Mouse (Mus musculus) megakaryocyte, embryonic 14.5 days (primary cell): ENCODE measurements around the gene Pno1.

Source experiments
- FLI1 ChIP-seq: IDR thresholded peaks from 2 replicates; pipeline ENCODE4 v1.6.1; 2012; ENCODE audit warnings: low read length, inconsistent platforms, mixed read lengths
- GATA1 ChIP-seq: IDR thresholded peaks from 3 replicates; pipeline ENCODE4 v1.6.1; 2012; ENCODE audit warnings: mixed read lengths, low read length, inconsistent platforms, borderline replicate concordance

GRCm38 (mm10) chr11:17199170-17199569 lies 12.2 kb downstream of the Pno1 start:
- no peak for TF ChIP-seq GATA1
- TF ChIP-seq FLI1, result no peak
